Mouse (Mus musculus) MEL (cell line): ENCODE measurements around the gene Macf1. TPM values are rescaled to one million over a fixed set of nuclear protein-coding genes. Genes with fewer than 3 reads are reported as not detected.
"Not testable (repeated sequence)": the region's sequence is repeated elsewhere in the genome, so short reads cannot be mapped to it uniquely, and the experiment has no call there.

Source experiments
- DNase-seq: peaks from one replicate; pipeline ENCODE4 v3.0.0; 2011; ENCODE audit warnings: low read depth, low spot score
- H3K27ac ChIP-seq: 2 replicates; pipeline ENCODE4 v1.5.1; 2012; ENCODE audit warnings: low read depth, mild to moderate bottlenecking, control low read depth, low read length, moderate library complexity; ENCODE audit not compliant: control insufficient read depth
- H3K27me3 ChIP-seq, 2 experiments: fragments of 150-350 bp in 1 of 2; sonication (generic) in 1 of 2; 2 replicates each; pipeline ENCODE4 v1.6.1; 2012; ENCODE audit warnings: low read length in 2 of 2, mild to moderate bottlenecking in 2 of 2, improper control_type of control experiment in 1 of 2, moderate library complexity in 1 of 2; ENCODE audit not compliant: insufficient read depth in 2 of 2, control insufficient read depth in 1 of 2
- H3K36me3 ChIP-seq, 2 experiments: 2 replicates each; pipeline ENCODE4 v1.6.1; 2012 to 2014; ENCODE audit warnings: low read length in 2 of 2, improper control_type of control experiment in 1 of 2, inconsistent platforms in 1 of 2, mild to moderate bottlenecking in 1 of 2; ENCODE audit not compliant: insufficient read depth in 2 of 2, control insufficient read depth in 1 of 2
- H3K4me1 ChIP-seq, 2 experiments: fragments of 150-350 bp in 1 of 2; sonication (generic) in 1 of 2; 2 replicates each; pipeline ENCODE4 v1.6.1; 2012; ENCODE audit warnings: low read length in 2 of 2, improper control_type of control experiment in 1 of 2, mild to moderate bottlenecking in 1 of 2; ENCODE audit not compliant: insufficient read depth in 2 of 2, control insufficient read depth in 1 of 2
- H3K4me3 ChIP-seq, 2 experiments: fragments of 150-350 bp in 1 of 2; sonication (generic) in 1 of 2; 2 replicates each; pipeline ENCODE4 v1.5.1; 2012; ENCODE audit warnings: low read depth in 2 of 2, low read length in 2 of 2, mild to moderate bottlenecking in 2 of 2, moderate library complexity in 2 of 2, control low read depth in 1 of 2, improper control_type of control experiment in 1 of 2; ENCODE audit not compliant: control insufficient read depth in 1 of 2, insufficient read depth in 1 of 2
- H3K79me2 ChIP-seq: 2 replicates; pipeline ENCODE4 v1.6.1; 2012; ENCODE audit warnings: mild to moderate bottlenecking, low read length, moderate library complexity; ENCODE audit not compliant: control insufficient read depth, poor library complexity, insufficient read depth
- H3K9ac ChIP-seq: 2 replicates; pipeline ENCODE4 v1.6.1; 2012; ENCODE audit warnings: low read depth, mild to moderate bottlenecking, control low read depth, low read length, moderate library complexity; ENCODE audit not compliant: control insufficient read depth, poor library complexity, severe bottlenecking
- H3K9me3 ChIP-seq: fragments of 150-350 bp; sonication (generic); replicated peaks from 2 replicates; pipeline ENCODE4 v1.6.1; 2012; ENCODE audit warnings: mild to moderate bottlenecking, low read length, improper control_type of control experiment, moderate library complexity; ENCODE audit not compliant: insufficient read depth
- BHLHE40 ChIP-seq: IDR thresholded peaks from 2 replicates; pipeline ENCODE4 v1.6.1; 2012; ENCODE audit warnings: low read depth, mild to moderate bottlenecking, inconsistent platforms, low read length, improper control_type of control experiment, borderline replicate concordance
- CTCF ChIP-seq, 3 experiments: IDR thresholded peaks in 2 of 3; conservative IDR thresholded peaks in 1 of 3; 2 replicates each; pipeline ENCODE4 v1.5.1; 2011 to 2012; ENCODE audit warnings: low read length in 3 of 3, low read depth in 2 of 3, mild to moderate bottlenecking in 2 of 3, improper control_type of control experiment in 1 of 3, inconsistent platforms in 1 of 3, mixed read lengths in 1 of 3, moderate library complexity in 1 of 3; ENCODE audit not compliant: control insufficient read depth in 1 of 3, insufficient read depth in 1 of 3, poor library complexity in 1 of 3, severe bottlenecking in 1 of 3
- EP300 ChIP-seq, 2 experiments: IDR thresholded peaks; 2 replicates each; pipeline ENCODE4 v1.6.1; 2011; ENCODE audit warnings: improper control_type of control experiment in 2 of 2, low read length in 2 of 2, low read depth in 1 of 2, mild to moderate bottlenecking in 1 of 2
- GABPA ChIP-seq: IDR thresholded peaks from 2 replicates; pipeline ENCODE4 v1.6.1; 2012; ENCODE audit warnings: low read depth, mild to moderate bottlenecking, inconsistent platforms, low read length, improper control_type of control experiment, moderate library complexity
- GATA1 ChIP-seq: IDR thresholded peaks from 2 replicates; pipeline ENCODE4 v1.6.1; 2011; ENCODE audit warnings: low read depth, low read length, improper control_type of control experiment
- HCFC1 ChIP-seq: IDR thresholded peaks from 2 replicates; pipeline ENCODE4 v1.6.1; 2012; ENCODE audit warnings: low read depth, mild to moderate bottlenecking, inconsistent platforms, low read length, improper control_type of control experiment, moderate library complexity
- KAT2A ChIP-seq: conservative IDR thresholded peaks from 2 replicates; pipeline ENCODE4 v1.6.1; 2012; ENCODE audit warnings: low read depth, low read length, improper control_type of control experiment, inconsistent platforms
- MAFK ChIP-seq: IDR thresholded peaks from 2 replicates; pipeline ENCODE4 v1.6.1; 2011; ENCODE audit warnings: low read depth, mild to moderate bottlenecking, low read length, improper control_type of control experiment, borderline replicate concordance
- MEF2A ChIP-seq: IDR thresholded peaks from 2 replicates; pipeline ENCODE4 v1.6.1; 2014; ENCODE audit warnings: low read depth, mild to moderate bottlenecking, inconsistent platforms, low read length, improper control_type of control experiment; ENCODE audit not compliant: poor library complexity, insufficient replicate concordance, severe bottlenecking; ENCODE audit errors: extremely low read depth
- MYB ChIP-seq: IDR thresholded peaks from 2 replicates; pipeline ENCODE4 v1.6.1; 2011; ENCODE audit warnings: mild to moderate bottlenecking, low read depth, low read length, improper control_type of control experiment
- MYC ChIP-seq: IDR thresholded peaks from 2 replicates; pipeline ENCODE4 v1.6.1; 2011; ENCODE audit warnings: low read depth, mild to moderate bottlenecking, low read length, improper control_type of control experiment, moderate library complexity
- SIN3A ChIP-seq: IDR thresholded peaks from 2 replicates; pipeline ENCODE4 v1.6.1; 2012; ENCODE audit warnings: low read length, improper control_type of control experiment, inconsistent platforms
- TAL1 ChIP-seq: IDR thresholded peaks from 2 replicates; pipeline ENCODE4 v1.6.1; 2012; ENCODE audit warnings: mild to moderate bottlenecking, inconsistent platforms, low read length, moderate library complexity, mixed read lengths
- TBP ChIP-seq: IDR thresholded peaks from 2 replicates; pipeline ENCODE4 v1.8.0; 2011; ENCODE audit warnings: low read depth, low read length, improper control_type of control experiment
- TCF12 ChIP-seq: IDR thresholded peaks from 2 replicates; pipeline ENCODE4 v1.6.1; 2014; ENCODE audit warnings: low read depth, mild to moderate bottlenecking, inconsistent platforms, low read length, improper control_type of control experiment, moderate library complexity
- ZMIZ1 ChIP-seq: IDR thresholded peaks from 2 replicates; pipeline ENCODE4 v1.6.1; 2012; ENCODE audit warnings: low read depth, mild to moderate bottlenecking, inconsistent platforms, low read length, improper control_type of control experiment, moderate library complexity
- polyA plus RNA-seq, 2 experiments: library from polyadenylated mRNA; stranded (reverse) in 1 of 2; unstranded in 1 of 2; fragments of >175 nt in 1 of 2; fragments of >200 nt in 1 of 2; gene quantifications; 2 replicates each; pipeline versions ENCODE4 v1.2.1 to v1.2.4; 2012; ENCODE audit warnings: low replicate concordance in 2 of 2, low read depth in 1 of 2; ENCODE audit not compliant: insufficient read length in 2 of 2, insufficient read depth in 1 of 2, missing spikeins in 1 of 2
- total RNA-seq: library from RNA; depleted of rRNA; stranded (reverse); fragments of 300-350 nt; gene quantifications from 2 replicates; pipeline ENCODE4 v1.2.3, GENCODE M21; 2012

Macf1 gene
- total and polyA plus RNA-seq, 3 experiments: 18.5 to 71.4 (median 60.8) TPM

- no peaks in the 10 kb centered on the region for H3K27me3 ChIP-seq
- H3K4me3 ChIP-seq: no peak overlapping the region
- H3K36me3 ChIP-seq: peaks cover 0 to 9% of the 10 kb centered on the region in 2 experiments; a peak in 2 of 4 replicates
- no peaks in the 10 kb centered on the region for H3K9me3 ChIP-seq
- H3K79me2 ChIP-seq: no peaks in the 10 kb centered on the region
- H3K4me1 ChIP-seq: peaks cover 5 to 13% of the 10 kb centered on the region in 2 experiments
- no peak for DNase-seq
- TF ChIP-seq TAL1 (no peak), TBP (no peak), MYC (no peak), BHLHE40 (no peak), TCF12 (no peak)
- H3K27ac ChIP-seq: no peak overlapping the region
- H3K9ac ChIP-seq: no peak overlapping the region
Observed at GRCm38 (mm10) chr4:123658175-123658574, 26.0 kb downstream of the Macf1 start.

- H3K9ac ChIP-seq: no peak overlapping the region; the same call in 1 of the 2 replicates
- H3K36me3 ChIP-seq: peaks cover 0 to 6% of the 10 kb centered on the region in 2 experiments; a peak in 2 of 4 replicates
- H3K9me3 ChIP-seq: no peaks in the 10 kb centered on the region
- DNase-seq: peak; percentile 57
- peak overlapping the region in 1 of 2 experiments; percentile 25; a peak in 1 of 4 replicates for H3K4me3 ChIP-seq
- H3K4me1 ChIP-seq: peaks cover 8 to 10% of the 10 kb centered on the region in 2 experiments
- H3K27me3 ChIP-seq: peaks cover 0 to 1% of the 10 kb centered on the region in 2 experiments; a peak in 1 of 4 replicates
- H3K79me2 ChIP-seq: no peaks in the 10 kb centered on the region
- 0 out of 2 replicates have a peak, but pooled peaks have one; percentile 17 for TF ChIP-seq SIN3A
- TF ChIP-seq TCF12: peak; percentile 43; the same call in 1 of the 2 replicates
- TF ChIP-seq KAT2A: no peak
- no peak for TF ChIP-seq MAFK
- peak; percentile 74; the same call in 1 of the 2 replicates for TF ChIP-seq BHLHE40
- peak; percentile 20; the same call in 1 of the 2 replicates for TF ChIP-seq MYB
- no peak for TF ChIP-seq GABPA
- peak; percentile 21 to 73; a peak in 3 of 4 replicates for TF ChIP-seq EP300 (IDR thresholded peaks at IDR 0.05; ENCODE audit: low read depth in 1 of 2, low read length in 2 of 2)
- TF ChIP-seq, all 39 proteins: peak for 5
- H3K27ac ChIP-seq: peak overlapping the region; percentile 47
Observed at GRCm38 (mm10) chr4:123655245-123655644, 28.9 kb downstream of the Macf1 start.

- Histone ChIP-seq H3K4me1 (peaks cover 8 to 10% of the 10 kb centered on the region in 2 experiments), H3K27me3 (peaks cover 0 to 1% of the 10 kb centered on the region in 2 experiments; a peak in 1 of 4 replicates), H3K9ac (no peak overlapping the region), H3K9me3 (no peaks in the 10 kb centered on the region), H3K79me2 (no peaks in the 10 kb centered on the region), H3K4me3 (no peak overlapping the region), H3K27ac (peak overlapping the region; percentile 47), H3K36me3 (peaks cover 0 to 6% of the 10 kb centered on the region in 2 experiments; a peak in 2 of 4 replicates)
- no peak for TF ChIP-seq GATA1
- no peak for TF ChIP-seq ZMIZ1
- TF ChIP-seq MEF2A: no peak
- no peak for TF ChIP-seq CTCF (IDR thresholded peaks at IDR 0.05 in 2 of 3, conservative IDR thresholded peaks at IDR 0.05 in 1 of 3; ENCODE audit: control insufficient read depth in 1 of 3, insufficient read depth in 1 of 3, low read depth in 2 of 3, low read length in 3 of 3, poor library complexity in 1 of 3, severe bottlenecking in 1 of 3)
- no peak for TF ChIP-seq HCFC1
- DNase-seq: no peak
Observed at GRCm38 (mm10) chr4:123654566-123654965, 29.6 kb downstream of the Macf1 start.

GRCm38 (mm10) chr4:123653446-123653845 lies 30.7 kb downstream of the Macf1 start:
- H3K27me3 ChIP-seq, H3K9ac ChIP-seq, H3K4me1 ChIP-seq, H3K79me2 ChIP-seq, H3K9me3 ChIP-seq, H3K27ac ChIP-seq, DNase-seq, H3K4me3 ChIP-seq, H3K36me3 ChIP-seq: not testable (repeated sequence)
